Mouse (Mus musculus): ENCODE results near the gene Ngb. TPM values are rescaled to one million over a fixed set of nuclear protein-coding genes. Genes with fewer than 3 reads are reported as not detected.

Ngb gene
- polyA plus RNA-seq, 1 experiment from 2014 or later = 0.60 TPM

Other genes starting within 250 kb of the Ngb start
- gene Irf2bpl, start 217.7 kb downstream of the Ngb start, polyA plus RNA-seq (2016; fragmentation: Nextera tagmentation; extraction: Ambion mirVana) = 57.2 and 61.9 TPM in 2 replicates
- 41.5 and 43.0 TPM in 2 replicates for gene Cipc, start 155.5 kb downstream of the Ngb start, polyA plus RNA-seq (2016; fragmentation: Nextera tagmentation; extraction: Ambion mirVana)
- gene Zdhhc22, start 112.1 kb downstream of the Ngb start, polyA plus RNA-seq (2016; fragmentation: Nextera tagmentation; extraction: Ambion mirVana) = 7.4 and 9.7 TPM in 2 replicates
- 2.7 and 2.8 TPM in 2 replicates for gene Tmem63c, start 81.2 kb downstream of the Ngb start, polyA plus RNA-seq (2016; fragmentation: Nextera tagmentation; extraction: Ambion mirVana)
- gene Gstz1, start 44.6 kb upstream of the Ngb start, polyA plus RNA-seq (2016; fragmentation: Nextera tagmentation; extraction: Ambion mirVana) = 24.6 and 29.7 TPM in 2 replicates
- gene Pomt2, start 45.4 kb upstream of the Ngb start, polyA plus RNA-seq (2016; fragmentation: Nextera tagmentation; extraction: Ambion mirVana) = 12.5 and 13.2 TPM in 2 replicates
- 1.8 and 2.4 TPM in 2 replicates for gene Samd15, start 97.2 kb upstream of the Ngb start, polyA plus RNA-seq (2016; fragmentation: Nextera tagmentation; extraction: Ambion mirVana)
- 4.4 and 4.9 TPM in 2 replicates for gene Tmed8, start 97.9 kb upstream of the Ngb start, polyA plus RNA-seq (2016; fragmentation: Nextera tagmentation; extraction: Ambion mirVana)
- 1.6 and 1.9 TPM in 2 replicates for gene Noxred1, start 136.2 kb upstream of the Ngb start, polyA plus RNA-seq (2016; fragmentation: Nextera tagmentation; extraction: Ambion mirVana)
- gene Vipas39, start 163.7 kb upstream of the Ngb start, polyA plus RNA-seq (2016; fragmentation: Nextera tagmentation; extraction: Ambion mirVana) = 62.0 and 62.8 TPM in 2 replicates
- 196 and 197 TPM in 2 replicates for gene Ahsa1, start 163.9 kb upstream of the Ngb start, polyA plus RNA-seq (2016; fragmentation: Nextera tagmentation; extraction: Ambion mirVana)
- gene Ism2, start 197.2 kb upstream of the Ngb start, polyA plus RNA-seq (2016; fragmentation: Nextera tagmentation; extraction: Ambion mirVana) = 0.32 and 0.54 TPM in 2 replicates

Measured in neural tube, embryonic 12.5 days (tissue).